Mouse (Mus musculus) embryonic fibroblast, embryonic 13.5 days (primary cell): ENCODE measurements at regions not wholly inside any gene's neighbourhood (a gene's known extent, or its start where the extent isn't known, plus 50 kb on each side); places are given as distances from the start of the nearest gene placed in this dataset.

Source experiments
- H3K27ac ChIP-seq: 2 replicates; pipeline ENCODE4 v1.5.1; 2012; ENCODE audit warnings: low read length, control low read depth, inconsistent platforms; ENCODE audit not compliant: insufficient read depth
- H3K4me1 ChIP-seq: 2 replicates; pipeline ENCODE4 v1.6.1; 2011; ENCODE audit warnings: low read length; ENCODE audit not compliant: control insufficient read depth, insufficient read depth
- H3K4me3 ChIP-seq: 2 replicates; pipeline ENCODE4 v1.5.1; 2011; ENCODE audit warnings: mild to moderate bottlenecking, control low read depth, low read length; ENCODE audit not compliant: insufficient read depth
- CTCF ChIP-seq: IDR thresholded peaks from 2 replicates; pipeline ENCODE4 v1.5.1; 2011; ENCODE audit warnings: mild to moderate bottlenecking, control low read depth, low read length, moderate library complexity, borderline replicate concordance; ENCODE audit not compliant: insufficient read depth
- POLR2A ChIP-seq: IDR thresholded peaks from 2 replicates; pipeline ENCODE4 v1.6.1; 2011; ENCODE audit warnings: low read depth, mild to moderate bottlenecking, control low read depth, low read length, moderate library complexity

DNA sequence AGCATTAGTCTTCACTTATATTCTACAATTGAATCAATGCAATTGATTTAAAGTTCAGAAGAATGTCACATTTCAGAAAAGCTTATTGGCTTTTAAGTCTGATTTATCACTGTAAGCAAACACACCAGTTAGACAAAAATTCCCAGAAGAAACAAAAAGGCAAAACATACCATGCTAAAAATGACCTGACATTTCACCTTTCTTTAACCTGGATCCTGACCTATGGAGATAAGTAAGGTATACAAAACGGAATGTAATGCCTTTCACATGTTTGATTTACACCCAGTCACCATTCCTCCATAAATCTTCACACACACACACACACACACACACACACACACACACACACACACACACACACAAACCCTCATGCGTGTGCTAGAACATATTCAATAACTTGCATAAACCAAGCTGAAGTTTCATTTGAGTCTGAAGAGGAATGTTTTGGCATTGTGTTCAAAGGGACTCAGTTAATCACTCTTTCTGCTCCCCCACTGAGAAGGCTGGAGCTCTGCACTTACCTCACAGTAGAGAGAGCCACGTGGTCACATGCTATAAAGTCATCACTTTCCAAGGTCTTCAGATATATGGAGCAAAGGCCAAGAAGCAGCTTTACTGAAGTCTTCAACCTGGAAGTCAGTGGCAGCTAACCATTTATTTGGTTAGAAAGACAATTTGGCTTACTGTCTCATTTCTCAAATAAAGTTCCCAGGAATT is 307.6 kb upstream of the Flrt2 start:
- H3K4me1 ChIP-seq: peaks cover 3% of the 10 kb centered on the region; the same call in 1 of the 2 replicates
- H3K4me3 ChIP-seq: no peak overlapping the region
- H3K27ac ChIP-seq: no peak overlapping the region
- TF ChIP-seq POLR2A: no peak
- TF ChIP-seq CTCF: no peak

DNA sequence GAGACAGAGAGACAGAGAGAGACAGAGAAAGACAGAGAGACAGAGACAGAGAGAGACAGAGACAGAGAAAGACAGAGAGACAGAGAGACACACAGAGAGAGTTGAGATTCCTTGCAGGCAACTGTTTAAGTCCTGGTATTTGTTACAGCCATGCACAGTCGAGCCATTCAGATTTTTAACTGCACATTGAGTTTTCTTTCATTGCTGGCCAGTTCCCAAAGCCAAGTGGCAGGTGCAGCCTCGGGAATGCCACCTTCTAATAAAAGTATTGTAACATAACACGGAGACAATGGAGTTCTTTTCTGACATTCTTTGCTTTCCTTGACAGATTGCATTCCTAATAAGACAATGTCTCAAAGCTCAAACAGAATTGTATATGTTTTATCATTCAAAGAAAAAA is 306.3 kb upstream of the Flrt2 start:
- no peak overlapping the region for H3K27ac ChIP-seq
- H3K4me3 ChIP-seq: no peak overlapping the region
- TF ChIP-seq CTCF: no peak
- TF ChIP-seq POLR2A: no peak
- H3K4me1 ChIP-seq: peaks cover 3% of the 10 kb centered on the region; the same call in 1 of the 2 replicates

DNA sequence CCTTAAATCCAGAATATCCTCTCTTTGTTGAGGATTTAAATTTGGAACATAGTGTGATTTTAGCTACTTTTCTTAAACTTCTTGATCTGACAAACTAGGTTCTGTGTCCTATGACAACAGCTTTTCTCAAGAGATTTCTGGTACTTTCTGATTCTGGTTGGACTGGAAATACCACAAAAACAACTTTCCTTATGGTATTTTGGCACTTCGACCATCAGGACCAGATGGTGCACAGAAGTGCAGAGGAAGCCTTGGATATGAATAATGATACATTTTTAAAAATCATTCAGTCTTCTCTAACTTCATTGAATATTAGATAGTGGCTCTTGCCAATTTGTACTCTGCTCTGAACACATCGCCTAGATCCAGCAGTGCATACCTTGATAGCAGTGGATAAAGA is 303.8 kb upstream of the Flrt2 start:
- no peak overlapping the region for H3K4me3 ChIP-seq
- TF ChIP-seq CTCF (no peak), POLR2A (no peak)
- no peaks in the 10 kb centered on the region for H3K4me1 ChIP-seq
- H3K27ac ChIP-seq: no peak overlapping the region

DNA sequence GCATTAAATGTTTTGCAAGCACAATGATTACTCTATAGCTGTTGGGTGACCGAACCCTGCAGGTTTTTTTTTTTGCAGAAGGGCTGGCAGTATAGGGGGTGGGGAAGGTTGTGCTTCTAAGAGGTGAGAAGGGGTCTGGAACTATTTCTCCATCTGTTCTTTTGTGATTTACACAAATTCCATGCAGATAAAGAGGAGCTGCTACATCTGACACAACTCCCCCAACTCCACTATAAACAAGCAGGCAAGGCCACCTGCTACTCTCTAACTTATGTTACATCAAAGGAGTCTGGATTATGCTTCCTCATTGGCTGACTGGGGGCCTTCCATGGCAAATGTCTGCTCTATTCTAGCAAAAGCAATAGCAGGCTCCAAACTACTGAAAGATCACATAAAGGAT is 299.2 kb upstream of the Flrt2 start:
- TF ChIP-seq CTCF (no peak), POLR2A (no peak)
- H3K4me1 ChIP-seq: no peaks in the 10 kb centered on the region
- H3K27ac ChIP-seq: no peak overlapping the region
- no peak overlapping the region for H3K4me3 ChIP-seq

DNA sequence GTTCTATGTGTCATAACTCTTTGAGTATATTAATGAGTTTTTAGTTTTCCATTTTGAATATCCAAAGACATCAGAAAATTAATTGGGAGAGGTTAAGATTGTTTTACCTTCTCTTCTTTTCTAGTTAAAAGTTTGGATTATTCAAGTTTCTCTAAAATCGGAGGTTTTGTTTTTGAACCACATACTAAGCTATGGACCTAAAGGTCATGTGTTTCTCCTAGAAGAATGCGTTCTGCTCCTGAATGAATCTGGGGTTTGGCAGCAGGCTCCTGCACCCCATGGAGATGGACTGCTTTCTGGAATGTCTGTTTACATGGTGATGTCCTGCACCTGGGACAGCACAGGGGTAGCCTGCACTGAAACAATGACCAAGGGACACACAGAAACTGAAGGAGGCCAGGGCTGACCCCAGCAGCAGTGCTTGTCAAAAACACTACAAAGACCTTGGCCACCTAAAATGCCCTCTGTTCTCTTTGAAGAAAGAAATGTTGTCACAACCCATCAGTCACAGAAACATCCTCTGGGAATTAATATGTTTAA is 297.0 kb upstream of the Flrt2 start:
- TF ChIP-seq POLR2A (no peak), CTCF (no peak)
- H3K4me1 ChIP-seq: no peaks in the 10 kb centered on the region
- H3K27ac ChIP-seq: no peak overlapping the region
- no peak overlapping the region for H3K4me3 ChIP-seq

DNA sequence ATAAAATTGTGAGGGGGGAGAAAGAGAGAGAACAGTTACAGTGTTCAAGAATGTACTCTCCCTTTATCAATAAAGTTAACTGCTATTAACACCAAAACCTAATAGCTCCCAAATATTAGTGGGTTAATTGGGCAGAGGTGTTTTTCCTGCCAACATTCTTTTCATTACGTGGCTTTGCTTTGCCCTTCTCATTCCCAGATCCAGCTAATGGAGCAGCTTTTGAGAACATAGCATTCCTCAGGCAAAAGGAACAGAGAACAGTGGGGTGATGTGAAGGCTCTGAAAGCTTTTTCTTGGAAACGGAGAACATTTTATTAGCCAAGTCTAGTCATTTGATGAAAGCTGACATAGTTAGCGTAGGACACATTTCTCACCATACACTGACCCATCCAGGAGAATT is 271.2 kb upstream of the Flrt2 start:
- no peak for TF ChIP-seq CTCF
- no peak for TF ChIP-seq POLR2A
- Histone ChIP-seq H3K4me1 (no peaks in the 10 kb centered on the region), H3K4me3 (no peak overlapping the region), H3K27ac (no peak overlapping the region)

DNA sequence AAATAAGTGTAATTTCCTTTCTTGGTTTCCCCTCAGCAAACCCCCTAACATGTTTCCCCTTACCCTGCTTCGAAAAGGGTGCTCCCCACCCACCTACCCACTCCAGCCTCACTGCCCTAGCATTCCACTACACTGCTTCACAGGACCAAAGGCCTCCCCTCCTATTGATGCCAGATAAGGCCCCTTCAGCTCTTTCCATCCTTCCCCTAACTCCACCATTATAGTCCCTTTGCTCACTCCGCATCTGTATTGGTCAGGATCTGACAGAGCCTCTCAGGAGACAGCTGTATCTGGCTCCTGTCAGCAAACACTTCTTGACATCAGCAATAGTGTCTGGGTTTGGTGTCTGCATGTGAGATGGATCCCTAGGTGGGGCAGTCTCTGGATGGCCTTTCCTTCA is 267.3 kb upstream of the Flrt2 start:
- Histone ChIP-seq H3K4me1 (no peaks in the 10 kb centered on the region), H3K27ac (no peak overlapping the region), H3K4me3 (no peak overlapping the region)
- TF ChIP-seq CTCF: no peak

DNA sequence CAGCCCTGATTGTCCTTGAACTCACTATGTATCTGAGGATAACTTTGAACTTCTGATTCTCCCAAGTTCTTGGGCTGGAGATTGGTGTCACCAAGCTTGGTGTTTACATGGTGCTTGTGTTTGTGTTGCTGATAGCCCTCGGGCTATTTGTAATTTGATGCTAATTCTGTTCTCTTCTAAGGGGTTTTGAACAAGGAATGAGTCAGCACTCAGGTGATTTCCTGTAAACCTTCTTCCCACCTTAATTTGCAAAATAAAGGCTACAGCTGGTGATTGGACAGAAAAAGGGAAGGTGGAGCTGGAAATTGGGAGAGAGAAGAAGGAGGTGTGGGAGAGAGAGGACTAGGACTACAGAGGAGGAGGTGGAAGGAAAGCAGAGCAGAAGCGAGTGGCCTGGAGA is 254.8 kb upstream of the Flrt2 start:
- H3K27ac ChIP-seq: no peak overlapping the region
- no peak for TF ChIP-seq CTCF
- TF ChIP-seq POLR2A: no peak
- no peak overlapping the region for H3K4me3 ChIP-seq
- H3K4me1 ChIP-seq: no peaks in the 10 kb centered on the region

DNA sequence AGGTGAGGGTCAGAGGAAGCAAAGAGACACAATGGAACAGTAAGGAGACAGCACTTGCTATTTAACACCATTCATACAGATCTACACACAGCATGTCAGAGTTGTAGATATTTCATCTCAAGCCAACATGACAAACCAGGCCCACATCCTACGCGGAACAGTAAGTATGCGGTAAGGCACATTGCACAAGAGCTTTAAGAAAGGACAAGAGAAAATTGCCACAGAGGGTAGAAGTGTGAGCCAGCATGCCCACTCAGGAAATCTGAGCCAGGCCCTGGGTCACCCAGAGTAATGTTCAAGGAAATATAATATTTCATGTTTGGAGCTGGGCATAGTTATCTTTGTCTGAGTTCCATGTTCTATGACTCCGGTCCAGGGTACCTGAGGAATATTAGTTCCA is 234.5 kb upstream of the Flrt2 start:
- Histone ChIP-seq H3K27ac (no peak overlapping the region), H3K4me1 (no peaks in the 10 kb centered on the region), H3K4me3 (no peak overlapping the region)
- TF ChIP-seq POLR2A: no peak
- no peak for TF ChIP-seq CTCF
